Comparison of ENCODE assay signal across 19 mouse cellular contexts in the genomic region with DNA sequence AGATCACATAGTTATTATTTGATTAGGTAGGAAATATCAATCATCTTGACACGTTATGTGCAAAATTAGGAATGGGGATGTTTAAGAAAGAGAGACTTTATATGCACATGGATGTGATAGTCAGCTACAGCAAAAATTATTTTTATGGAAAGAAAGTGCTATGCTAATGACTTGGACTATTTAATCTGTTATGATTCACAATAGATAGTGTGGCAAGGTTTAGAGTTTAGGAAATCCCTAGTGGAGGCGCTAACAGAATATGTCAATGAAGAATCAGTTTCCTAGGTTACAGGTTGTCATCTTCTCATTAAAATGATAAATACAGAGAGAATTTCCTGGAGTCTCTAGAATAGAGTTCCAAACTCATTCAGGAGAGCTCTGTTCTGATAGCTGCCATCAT.
DNase-seq lines count a peak whose midpoint lies in the region; ATAC-seq and TF ChIP-seq lines count a peak whose summit lies in the region.
"Had no signal": no experiment of that assay in that cellular context is flagged by ENCODE, and none has a peak within 500 bp of the region (broad histone marks: within the 10 kb centered on the region; RNA-seq: fewer than 3 reads in every experiment).

No protein-coding gene starts in this region.

- peak; percentile 66; the same call in 1 of the 2 replicates for ATAC-seq in forebrain, postnatal 0 days
- ATAC-seq in forebrain, embryonic 13.5 days: no peak
- ATAC-seq in midbrain, embryonic 11.5 days (ENCODE audit: low FRiP score): no peak
- ATAC-seq: activated CD4-positive, CD25-positive, alpha-beta regulatory T cell, adult 4 months; CD4-positive, CD25-positive, alpha-beta regulatory T cell, adult 4 months; Patski had no signal

- WGBS in forebrain, postnatal 0 days: 70% methylated on average over 2 of the region's 2 CpGs
- WGBS in forebrain, embryonic 13.5 days: 83% methylated on average over 2 of the region's 2 CpGs
- WGBS in midbrain, embryonic 11.5 days: 86% methylated on average over 2 of the region's 2 CpGs
- WGBS in midbrain, embryonic 10.5 days: 85% methylated on average over 2 of the region's 2 CpGs

- no peak overlapping the region for H3K4me2 ChIP-seq in forebrain, postnatal 0 days (ENCODE audit: low read depth)
- H3K4me2 ChIP-seq in forebrain, embryonic 13.5 days: no peak overlapping the region
- H3K4me2 ChIP-seq in midbrain, embryonic 11.5 days: no peak overlapping the region

- no peaks in the 10 kb centered on the region for H3K4me1 ChIP-seq in forebrain, postnatal 0 days (ENCODE audit: insufficient read depth)
- H3K4me1 ChIP-seq in forebrain, embryonic 13.5 days: no peaks in the 10 kb centered on the region
- no peaks in the 10 kb centered on the region for H3K4me1 ChIP-seq in midbrain, embryonic 11.5 days (ENCODE audit: control insufficient read depth, insufficient read depth, low read length)
- no peaks in the 10 kb centered on the region for H3K4me1 ChIP-seq in midbrain, embryonic 10.5 days

- H3K9me3 ChIP-seq in forebrain, postnatal 0 days (ENCODE audit: low read length): no peaks in the 10 kb centered on the region
- H3K9me3 ChIP-seq in forebrain, embryonic 13.5 days (replicated peaks): no peaks in the 10 kb centered on the region
- H3K9me3 ChIP-seq in midbrain, embryonic 11.5 days (ENCODE audit: control insufficient read depth, low read length): no peaks in the 10 kb centered on the region
- no peaks in the 10 kb centered on the region for H3K9me3 ChIP-seq in midbrain, embryonic 10.5 days (replicated peaks)
- H3K9me3 ChIP-seq: G1E had no signal

- no peak for DNase-seq in forebrain, postnatal 0 days
- DNase-seq in midbrain, embryonic 11.5 days (ENCODE audit: low spot score, missing footprints): peak; percentile 80
- DNase-seq in midbrain, embryonic 10.5 days (ENCODE audit: low spot score): no peak
- DNase-seq: adrenal gland, adult 2 months; adrenal gland, adult 8-10 months; adrenal gland, postnatal 10 days; adrenal gland, postnatal 14 days; adrenal gland, postnatal 25 days; adrenal gland, postnatal 36 days; B cell, adult 2 months; cerebellum, adult 11 months; cerebellum, adult 11-12 months; cerebellum, adult 18-20 months had no signal

- no peak overlapping the region for H3K27ac ChIP-seq in forebrain, postnatal 0 days (ENCODE audit: low read depth, low read length)
- no peak overlapping the region for H3K27ac ChIP-seq in forebrain, embryonic 13.5 days
- H3K27ac ChIP-seq in midbrain, embryonic 11.5 days (ENCODE audit: low read depth, low read length): no peak overlapping the region
- H3K27ac ChIP-seq in midbrain, embryonic 10.5 days (replicated peaks): no peak overlapping the region

- no peak for TF ChIP-seq CTCF in forebrain, postnatal 0 days (IDR thresholded peaks at IDR 0.05; ENCODE audit: low read depth)

- no peak overlapping the region for H3K9ac ChIP-seq in forebrain, postnatal 0 days
- no peak overlapping the region for H3K9ac ChIP-seq in forebrain, embryonic 13.5 days
- no peak overlapping the region for H3K9ac ChIP-seq in midbrain, embryonic 11.5 days (ENCODE audit: low read length)

- H3K36me3 ChIP-seq in forebrain, postnatal 0 days (ENCODE audit: insufficient read depth): no peaks in the 10 kb centered on the region
- H3K36me3 ChIP-seq in forebrain, embryonic 13.5 days (ENCODE audit: poor library complexity, severe bottlenecking): no peaks in the 10 kb centered on the region
- H3K36me3 ChIP-seq in midbrain, embryonic 11.5 days (ENCODE audit: control insufficient read depth, insufficient read depth, low read length): no peaks in the 10 kb centered on the region
- H3K36me3 ChIP-seq in midbrain, embryonic 10.5 days: no peaks in the 10 kb centered on the region
- H3K36me3 ChIP-seq: G1E had no signal

- no peaks in the 10 kb centered on the region for H3K27me3 ChIP-seq in forebrain, postnatal 0 days (ENCODE audit: insufficient read depth, low read length)
- no peaks in the 10 kb centered on the region for H3K27me3 ChIP-seq in forebrain, embryonic 13.5 days
- no peaks in the 10 kb centered on the region for H3K27me3 ChIP-seq in midbrain, embryonic 11.5 days (ENCODE audit: control insufficient read depth, insufficient read depth, low read length)
- H3K27me3 ChIP-seq in midbrain, embryonic 10.5 days (ENCODE audit: low read depth, poor library complexity, severe bottlenecking): no peaks in the 10 kb centered on the region
- H3K27me3 ChIP-seq: CH12.LX, Patski had no signal

- no peak overlapping the region for H3K4me3 ChIP-seq in forebrain, postnatal 0 days (ENCODE audit: low read depth, low read length)
- no peak overlapping the region for H3K4me3 ChIP-seq in forebrain, embryonic 13.5 days
- H3K4me3 ChIP-seq in midbrain, embryonic 11.5 days (ENCODE audit: low read depth, low read length): no peak overlapping the region
- H3K4me3 ChIP-seq in midbrain, embryonic 10.5 days: no peak overlapping the region
